Mouse (Mus musculus): ENCODE measurements at regions not wholly inside any gene's neighbourhood (a gene's known extent, or its start where the extent isn't known, plus 50 kb on each side); places are given as distances from the start of the nearest gene placed in this dataset.
"Not testable (repeated sequence)": the region's sequence is repeated elsewhere in the genome, so short reads cannot be mapped to it uniquely, and the experiment has no call there.

GRCm38 (mm10) chr11:40159161-40159560 is 535.8 kb downstream of the Mat2b start:
- DNase-seq: not testable (repeated sequence)

DNA sequence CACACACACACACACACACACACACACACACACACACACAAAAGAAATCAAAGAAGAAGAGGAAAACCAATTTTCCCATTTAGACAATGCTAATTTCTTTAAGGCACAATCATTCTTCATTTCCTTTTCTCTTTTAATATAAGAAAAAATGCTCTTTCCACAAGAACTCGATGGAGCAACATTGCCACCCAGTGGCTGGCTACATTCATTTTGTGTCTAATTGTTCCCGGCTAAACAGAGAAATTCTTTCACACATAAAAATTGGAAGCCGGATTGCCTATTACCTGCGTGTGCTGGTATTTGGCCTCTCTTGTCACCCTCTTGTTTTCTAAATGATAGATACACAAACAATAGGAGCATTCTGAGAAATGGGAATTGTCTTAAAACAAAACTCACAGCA is 545.7 kb downstream of the Mat2b start:
- DNase-seq: peak; percentile 12

DNA sequence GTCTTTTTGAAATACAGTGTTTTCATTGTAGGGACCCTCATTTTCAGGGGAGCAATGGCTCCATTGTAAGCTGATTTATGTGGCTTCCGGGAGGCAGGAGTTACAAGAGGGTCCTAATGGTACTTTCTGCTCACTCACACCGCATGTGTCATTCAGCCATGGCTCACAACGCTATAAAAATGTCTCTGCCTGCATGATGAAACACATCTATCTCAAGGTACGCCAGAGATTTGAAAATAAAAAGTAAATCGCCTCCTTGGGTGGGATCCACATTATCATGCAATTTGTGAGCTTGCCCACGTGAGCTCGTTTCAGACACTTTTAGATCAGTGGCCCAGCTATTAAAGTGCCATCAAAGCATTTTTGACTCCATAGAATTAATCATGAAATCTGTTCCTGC is 557.2 kb downstream of the Mat2b start:
- DNase-seq: no peak

GRCm38 (mm10) chr11:40102613-40103012 is 592.4 kb downstream of the Mat2b start:
- DNase-seq: no peak

DNA sequence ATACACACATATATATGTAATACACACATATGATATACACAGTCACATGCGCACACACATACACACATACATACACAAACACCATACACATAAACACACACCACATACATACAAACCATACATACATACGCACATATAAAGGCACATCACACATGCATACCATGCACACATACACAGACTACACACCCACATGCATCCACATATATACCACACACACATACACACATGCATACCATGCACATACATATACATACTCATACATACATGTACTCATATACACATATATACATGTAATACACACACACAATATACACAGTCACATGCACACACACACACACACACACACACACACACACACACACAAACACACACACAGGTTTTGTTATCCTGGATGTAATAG is 620.7 kb downstream of the Mat2b start:
- no peak for DNase-seq

GRCm38 (mm10) chr11:40050503-40050902 is 644.5 kb downstream of the Mat2b start:
- DNase-seq: no peak

DNA sequence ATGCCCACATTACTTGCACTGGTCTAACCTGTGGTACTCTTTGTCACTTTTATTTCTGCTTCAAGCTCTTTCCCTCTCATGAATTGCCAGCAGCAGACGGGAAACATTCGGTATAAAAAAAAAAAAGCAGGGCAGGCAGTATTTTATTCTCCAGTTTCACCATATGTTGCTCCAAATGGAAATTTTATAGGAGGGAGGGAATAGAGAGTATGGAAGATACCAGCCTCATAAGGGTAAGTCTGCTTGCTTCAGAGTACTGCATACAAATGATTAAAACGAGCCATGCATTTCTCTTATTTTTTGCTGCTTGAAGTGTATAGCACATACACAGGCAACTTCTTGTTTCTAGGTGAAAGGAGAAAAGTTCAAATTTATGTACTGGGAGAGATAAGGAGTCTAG is 667.5 kb downstream of the Mat2b start:
- DNase-seq: no peak

DNA sequence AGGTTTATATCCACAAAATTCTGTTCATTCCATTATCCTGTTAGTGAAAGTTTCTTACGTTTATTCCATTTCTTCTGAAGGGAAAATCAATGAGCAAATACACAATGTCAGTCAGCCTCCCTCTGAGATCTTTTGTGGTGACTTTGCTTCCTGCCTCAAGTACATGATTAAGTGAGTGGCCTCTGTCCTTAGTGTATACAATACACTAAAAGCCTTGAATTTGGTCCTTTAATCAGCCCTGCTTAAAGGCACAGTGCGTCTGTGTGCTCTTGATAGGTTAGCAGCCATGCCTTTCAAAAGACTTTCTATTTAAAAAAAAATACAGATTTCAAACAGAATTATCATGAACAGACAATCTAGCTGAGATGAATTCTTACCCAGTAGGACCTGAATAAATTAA is 695.5 kb downstream of the Mat2b start:
- no peak for DNase-seq

DNA sequence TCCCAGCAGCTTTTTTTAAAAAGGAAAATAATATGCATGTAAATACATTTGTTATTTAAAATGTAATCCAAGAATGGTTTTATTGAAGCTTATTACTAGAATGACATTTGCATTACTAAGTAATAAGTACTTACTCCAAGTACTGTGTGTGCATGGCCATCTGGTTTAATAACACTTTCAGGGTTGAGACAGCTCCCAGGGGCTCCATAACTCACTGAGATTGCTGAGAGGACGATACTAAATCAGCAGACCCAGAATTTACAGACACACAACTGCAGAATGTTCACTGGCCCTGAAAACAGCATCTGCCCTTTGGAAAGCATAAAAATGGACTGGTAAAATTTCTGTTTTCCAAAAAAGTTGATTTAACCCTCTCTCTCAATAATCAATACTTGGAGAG is 696.4 kb downstream of the Mat2b start:
- no peak for DNase-seq

DNA sequence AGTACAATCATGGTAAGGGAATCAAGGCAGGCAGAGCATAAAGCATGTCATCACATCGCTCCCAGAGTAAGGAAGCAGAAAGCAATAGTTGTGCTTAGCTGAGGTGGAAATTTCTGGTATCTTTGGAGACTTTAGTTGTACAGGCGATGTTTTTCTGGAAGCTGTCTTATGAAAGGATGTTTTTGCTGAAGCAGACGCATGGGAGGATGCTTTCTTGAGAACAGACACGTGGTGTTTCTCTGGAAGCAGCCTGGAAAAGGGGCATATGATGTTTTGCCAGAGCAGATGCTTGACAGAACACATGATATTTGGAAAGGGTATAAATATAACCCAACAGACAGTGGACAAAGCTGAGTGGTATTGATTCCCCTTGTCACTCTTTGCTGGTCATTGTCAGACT is 722.4 kb downstream of the Mat2b start:
- DNase-seq: no peak

DNA sequence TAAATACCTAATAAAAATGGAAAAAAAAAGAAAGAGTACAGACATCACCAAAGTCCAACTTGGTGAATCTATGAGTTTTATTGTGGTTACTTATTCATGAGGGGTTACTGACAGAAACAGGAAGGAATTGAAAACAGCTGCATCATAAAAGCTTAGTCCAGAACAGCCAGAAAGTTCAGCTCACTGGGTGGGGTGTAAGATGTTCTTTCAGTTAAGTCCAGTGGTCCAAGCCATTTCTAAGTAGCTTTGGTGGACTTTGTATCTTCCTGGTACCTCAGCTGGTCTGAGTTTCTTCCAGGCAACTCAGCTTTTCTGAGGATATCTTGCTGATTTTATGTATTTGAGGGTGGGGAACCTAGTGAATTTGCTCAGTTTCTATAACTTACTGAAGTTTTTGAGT is 731.3 kb downstream of the Mat2b start:
- no peak for DNase-seq

GRCm38 (mm10) chr11:39954426-39954825 is 740.6 kb downstream of the Mat2b start:
- DNase-seq: no peak

DNA sequence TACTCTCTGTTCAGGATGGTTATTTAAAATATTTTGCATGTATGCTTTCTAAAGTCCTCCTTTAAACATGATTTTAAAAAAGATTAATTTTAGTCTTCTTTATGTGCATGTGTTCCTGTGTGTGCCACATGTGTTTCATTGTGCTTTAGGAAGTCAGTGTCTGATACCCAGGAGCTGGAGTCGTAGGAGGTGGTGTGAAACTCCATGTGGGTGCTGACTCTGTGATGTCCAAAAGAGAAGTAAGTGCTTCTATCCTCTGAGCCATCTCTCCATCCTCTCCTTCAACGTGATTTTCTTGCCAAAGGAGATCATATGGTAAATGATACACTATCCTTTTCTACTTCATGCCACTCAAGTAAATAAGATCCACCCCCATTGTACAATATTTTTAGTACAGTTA is 750.8 kb downstream of the Mat2b start:
- no peak for DNase-seq

DNA sequence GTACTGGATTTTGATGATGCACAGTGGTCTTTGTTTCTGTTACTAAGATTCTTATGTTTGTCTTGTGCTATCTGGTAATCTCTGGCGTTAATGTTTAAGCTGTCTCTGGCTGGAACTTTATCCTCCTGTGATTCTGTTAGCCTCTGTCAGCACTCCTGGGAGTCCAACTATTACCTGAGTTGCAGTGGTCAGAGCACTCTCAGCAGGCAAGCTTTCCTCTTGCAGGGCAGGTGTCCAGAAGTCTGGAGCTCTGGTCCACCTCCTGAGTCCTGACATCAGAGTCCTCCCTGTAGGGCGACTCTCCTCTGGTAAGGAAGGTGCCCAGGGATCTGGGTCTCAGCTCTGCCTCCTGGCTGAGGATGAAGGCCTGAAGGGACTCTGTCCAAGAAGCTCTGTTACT is 760.8 kb downstream of the Mat2b start:
- DNase-seq: no peak

- DNase-seq: no peak
Measured at GRCm38 (mm10) chr11:39923977-39924527, 771.0 kb downstream of the Mat2b start.

DNA sequence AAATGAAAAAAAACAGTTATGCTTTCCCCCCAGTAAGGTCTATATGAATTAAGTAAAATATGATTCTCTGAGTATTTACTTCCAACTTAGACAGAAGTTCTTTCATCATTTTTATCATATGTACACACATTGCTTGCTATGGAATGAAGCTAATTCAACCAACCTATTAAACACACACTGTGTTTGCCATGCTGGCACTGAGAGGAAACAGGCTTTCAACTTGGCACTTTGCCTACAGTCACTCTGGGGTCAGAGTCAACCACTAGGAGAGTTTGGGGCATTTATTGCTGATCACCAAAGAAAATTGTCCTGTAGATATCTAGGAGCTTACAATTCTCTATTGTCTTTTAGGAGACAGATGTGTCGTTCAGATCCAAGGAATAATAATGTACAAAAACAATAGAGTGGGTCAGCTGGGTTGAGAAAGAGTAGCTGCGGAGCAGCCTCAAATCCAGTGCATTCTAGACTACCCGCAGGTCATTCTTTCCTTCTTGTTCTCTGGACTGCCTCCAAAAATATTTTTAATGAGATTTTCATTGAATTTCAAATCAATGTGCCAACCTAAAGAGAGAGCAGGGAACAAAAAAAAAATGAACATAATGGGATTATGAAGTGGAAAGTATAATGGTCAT is 777.2 kb downstream of the Mat2b start:
- no peak for DNase-seq

GRCm38 (mm10) chr11:39899644-39900225 is 795.3 kb downstream of the Mat2b start:
- DNase-seq: no peak

DNA sequence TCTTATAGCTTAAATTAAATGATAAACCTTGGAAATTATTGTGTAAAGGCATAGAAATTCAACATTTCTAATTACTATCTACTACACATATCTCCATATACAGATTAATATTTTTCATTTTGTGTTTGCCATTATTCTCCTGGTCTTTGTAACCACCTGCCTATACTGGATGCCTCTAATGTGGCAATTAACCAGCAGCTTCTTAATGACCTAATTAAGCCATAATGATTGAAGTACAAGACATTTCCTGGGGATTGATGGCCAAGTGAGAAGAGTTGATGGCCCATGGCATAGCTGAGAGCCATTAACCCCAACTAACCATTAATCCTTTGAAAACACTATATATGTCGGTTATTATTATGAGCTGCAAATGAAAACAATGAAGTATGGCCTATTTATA is 811.7 kb downstream of the Mat2b start:
- no peak for DNase-seq

DNA sequence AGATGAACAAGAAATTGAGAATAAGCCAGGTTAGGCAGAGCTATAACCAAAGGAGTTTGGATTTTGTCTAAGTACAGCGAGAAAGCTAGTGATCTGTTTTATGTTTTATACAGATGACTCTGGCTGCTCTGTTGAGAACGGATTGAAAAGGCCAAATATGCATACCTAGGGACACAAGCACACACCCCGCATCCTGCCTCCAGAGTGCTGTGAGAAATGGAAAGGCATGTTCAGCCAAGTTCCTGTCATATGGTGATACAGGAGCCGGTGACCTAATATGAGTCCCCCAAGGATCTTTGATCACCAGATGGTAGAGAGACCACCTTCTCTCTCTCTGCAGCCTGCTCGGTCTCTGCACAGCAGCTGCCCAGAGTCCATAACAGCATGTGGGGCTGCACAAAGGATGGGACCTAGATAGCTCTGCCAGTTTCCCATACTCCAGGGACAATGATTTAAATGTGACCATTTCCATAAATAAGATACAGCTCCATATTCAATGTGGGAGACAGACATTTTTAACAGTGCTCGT is 826.5 kb downstream of the Mat2b start:
- DNase-seq: no peak

All from cerebellum, adult 9-10 months (tissue).